ENCODE assay signal across 8 mouse cellular contexts in the genomic region with DNA sequence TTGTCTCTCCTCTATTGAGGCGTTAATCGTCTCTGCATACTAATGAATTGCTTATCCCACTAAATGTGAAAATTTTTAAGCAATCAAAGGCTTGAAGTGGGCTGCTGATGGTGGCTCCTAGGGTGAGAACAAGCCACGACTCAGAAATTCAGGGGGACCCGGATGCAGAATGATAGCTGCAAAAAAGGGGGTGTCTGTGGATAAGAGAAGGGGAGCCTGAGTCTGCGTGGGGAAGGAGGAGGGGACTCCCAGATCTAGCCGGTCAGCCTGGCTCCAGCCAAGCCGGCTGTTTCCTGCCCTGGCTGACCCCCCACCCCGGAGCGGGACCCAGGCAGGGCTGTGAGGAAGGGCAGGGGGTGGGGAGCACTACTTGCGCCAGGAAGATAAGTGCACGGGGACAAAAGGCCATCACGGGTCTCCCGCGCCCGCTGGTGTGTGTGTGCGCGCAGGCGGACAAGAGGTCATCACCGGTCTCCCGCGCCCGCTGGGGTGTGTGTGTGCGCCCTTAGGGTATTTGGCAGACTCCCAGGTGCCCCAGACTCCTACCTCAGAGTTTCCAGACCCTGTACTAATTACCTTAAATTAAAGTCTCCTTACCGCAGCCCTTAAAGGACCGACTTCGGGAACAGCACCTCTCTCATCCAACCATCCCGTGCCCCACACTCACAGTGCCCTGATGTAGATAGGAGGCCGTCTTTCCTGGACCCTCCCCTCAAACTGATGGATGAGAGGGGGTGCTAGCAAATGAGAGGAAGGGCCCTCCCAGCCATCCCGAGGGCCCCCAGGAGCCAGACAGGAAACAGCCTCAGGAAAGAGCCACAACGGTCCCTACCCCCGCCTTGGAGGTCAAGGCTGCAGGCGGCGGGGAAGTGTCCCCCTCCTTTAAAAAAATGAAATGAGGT. TPM values are rescaled to one million over a fixed set of nuclear protein-coding genes. Genes with fewer than 3 reads are reported as not detected.
DNase-seq lines count a peak whose midpoint lies in the region; ATAC-seq and TF ChIP-seq lines count a peak whose summit lies in the region.

No protein-coding gene starts in this region.

- H3K9me3 ChIP-seq in hindbrain, embryonic 13.5 days: no peaks in the 10 kb centered on the region
- no peaks in the 10 kb centered on the region for H3K9me3 ChIP-seq in limb, embryonic 15.5 days
- no peaks in the 10 kb centered on the region for H3K9me3 ChIP-seq in midbrain, postnatal 0 days (ENCODE audit: low read length)

- 0 out of 2 replicates have a peak, but pooled peaks have one; percentile 47 for ATAC-seq in hindbrain, embryonic 13.5 days (ENCODE audit: low FRiP score)
- ATAC-seq in limb, embryonic 15.5 days (ENCODE audit: insufficient number of reproducible peaks, low FRiP score, low TSS enrichment, low read depth): no peak
- ATAC-seq in midbrain, postnatal 0 days (ENCODE audit: low FRiP score): no peak
- no peak for ATAC-seq in monocyte, adult 5-6 weeks (replicated peaks; ENCODE audit: insufficient number of reproducible peaks, low FRiP score, low TSS enrichment, poor library complexity, severe bottlenecking)

- TF ChIP-seq CTCF in midbrain, postnatal 0 days (IDR thresholded peaks at IDR 0.05): no peak

- peaks cover 2% of the 10 kb centered on the region; the same call in 1 of the 2 replicates for H3K4me1 ChIP-seq in brown adipose tissue, adult 24 weeks (ENCODE audit: control insufficient read depth, insufficient read depth, insufficient read length, low read length)
- H3K4me1 ChIP-seq in hindbrain, embryonic 13.5 days (replicated peaks): peaks cover 43% of the 10 kb centered on the region
- peaks cover 51% of the 10 kb centered on the region for H3K4me1 ChIP-seq in limb, embryonic 15.5 days
- peaks cover 11% of the 10 kb centered on the region for H3K4me1 ChIP-seq in midbrain, postnatal 0 days (ENCODE audit: insufficient read depth, low read length)

- H3K36me3 ChIP-seq in hindbrain, embryonic 13.5 days: no peaks in the 10 kb centered on the region
- peaks cover under 1% of the 10 kb centered on the region for H3K36me3 ChIP-seq in limb, embryonic 15.5 days
- no peaks in the 10 kb centered on the region for H3K36me3 ChIP-seq in midbrain, postnatal 0 days (ENCODE audit: insufficient read depth, low read length)

- H3K27ac ChIP-seq in brown adipose tissue, adult 24 weeks (replicated peaks; ENCODE audit: low read depth, low read length): peak overlapping the region; percentile 96
- peak overlapping the region; percentile 32; the same call in 1 of the 2 replicates for H3K27ac ChIP-seq in hindbrain, embryonic 13.5 days
- H3K27ac ChIP-seq in limb, embryonic 15.5 days: peak overlapping the region; percentile 99
- 0 out of 2 replicates have a peak overlapping the region, but pooled peaks have one; percentile 4 for H3K27ac ChIP-seq in midbrain, postnatal 0 days (ENCODE audit: low read depth, low read length)

- H3K4me3 ChIP-seq in brown adipose tissue, adult 24 weeks (ENCODE audit: insufficient read depth, low read depth, low read length): peak overlapping the region; percentile 71
- H3K4me3 ChIP-seq in hindbrain, embryonic 13.5 days: peak overlapping the region; percentile 55
- peak overlapping the region; percentile 86 for H3K4me3 ChIP-seq in limb, embryonic 15.5 days
- peak overlapping the region; percentile 59 for H3K4me3 ChIP-seq in midbrain, postnatal 0 days (ENCODE audit: low read depth, low read length)

- peak overlapping the region; percentile 94 for H3K4me2 ChIP-seq in hindbrain, embryonic 13.5 days
- H3K4me2 ChIP-seq in limb, embryonic 15.5 days: peak overlapping the region; percentile 83
- H3K4me2 ChIP-seq in midbrain, postnatal 0 days (ENCODE audit: low read depth, low read length, poor library complexity, severe bottlenecking): peak overlapping the region; percentile 96

- under 1% methylated on average over 33 of the region's 33 CpGs for WGBS in hindbrain, embryonic 13.5 days
- 2% methylated on average over 33 of the region's 33 CpGs for WGBS in limb, embryonic 15.5 days
- 1% methylated on average over 31 of the region's 33 CpGs for WGBS in midbrain, postnatal 0 days

- peak overlapping the region; percentile 78 for H3K9ac ChIP-seq in hindbrain, embryonic 13.5 days
- peak overlapping the region; percentile 40 for H3K9ac ChIP-seq in limb, embryonic 15.5 days
- peak overlapping the region; percentile 13 for H3K9ac ChIP-seq in midbrain, postnatal 0 days (replicated peaks; ENCODE audit: low read length, poor library complexity, severe bottlenecking)

- H3K27me3 ChIP-seq in hindbrain, embryonic 13.5 days: peaks cover 40% of the 10 kb centered on the region
- H3K27me3 ChIP-seq in limb, embryonic 15.5 days: no peaks in the 10 kb centered on the region
- peaks cover 22% of the 10 kb centered on the region for H3K27me3 ChIP-seq in midbrain, postnatal 0 days (ENCODE audit: insufficient read depth, low read length)

- peak; percentile 35 for DNase-seq in forelimb bud, embryonic 11.5 days (ENCODE audit: low read depth, low spot score)
- DNase-seq in midbrain, postnatal 0 days (ENCODE audit: low spot score): no peak
- DNase-seq in frontal cortex, postnatal 25 days (ENCODE audit: low spot score in 2 of 2): no peak
- no peak for DNase-seq in layer of hippocampus, postnatal 25 days (ENCODE audit: extremely low spot score in 1 of 2, low spot score in 1 of 2)

RNA-seq across cellular contexts. Expression of a gene that starts 1.2 kb away (rescaled TPM):
- polyA plus RNA-seq in brown adipose tissue, adult 24 weeks (2012; ENCODE audit: insufficient read depth, insufficient read length, missing spikeins): 10.3 and 10.4 TPM in 2 replicates
- polyA plus RNA-seq in hindbrain, embryonic 13.5 days (2015; fragmentation: Nextera tagmentation; extraction: Ambion mirVana): 9.2 and 9.4 TPM in 2 replicates
- 61.1 and 68.6 TPM in 2 replicates for polyA plus RNA-seq in limb, embryonic 15.5 days (2015; fragmentation: Nextera tagmentation; extraction: Ambion mirVana)
- 14.0 and 16.0 TPM in 2 replicates for total RNA-seq in midbrain, postnatal 0 days (2014; rRNA removed)
- 4.7 and 4.9 TPM in 2 replicates for polyA plus RNA-seq in midbrain, postnatal 0 days (2015; fragmentation: Nextera tagmentation; extraction: Ambion mirVana)
- not detected in 3 replicates for total RNA-seq in monocyte, adult 5-6 weeks (2017)
- 1 to 10 TPM; 5.1 to 6.3 TPM for total RNA-seq in layer of hippocampus, postnatal 25 days (2021)

RNA-seq across cellular contexts. Expression of a gene that starts 15.3 kb away (rescaled TPM):
- 2.5 and 5.2 TPM in 2 replicates for polyA plus RNA-seq in brown adipose tissue, adult 24 weeks (2012; ENCODE audit: insufficient read depth, insufficient read length, missing spikeins)
- polyA plus RNA-seq in hindbrain, embryonic 13.5 days (2015; fragmentation: Nextera tagmentation; extraction: Ambion mirVana): 25.8 and 27.4 TPM in 2 replicates
- polyA plus RNA-seq in limb, embryonic 15.5 days (2015; fragmentation: Nextera tagmentation; extraction: Ambion mirVana): 13.9 and 14.4 TPM in 2 replicates
- 28.9 and 30.4 TPM in 2 replicates for total RNA-seq in midbrain, postnatal 0 days (2014; rRNA removed)
- 27.0 and 27.8 TPM in 2 replicates for polyA plus RNA-seq in midbrain, postnatal 0 days (2015; fragmentation: Nextera tagmentation; extraction: Ambion mirVana)
- 24.2 to 30.4 TPM (median 25.2 TPM) in 3 replicates for total RNA-seq in monocyte, adult 5-6 weeks (2017)
- total RNA-seq in layer of hippocampus, postnatal 25 days (2021): 10 to 100 TPM; 24.9 to 32.8 TPM

RNA-seq across cellular contexts. Expression of a gene that starts 34.5 kb away (rescaled TPM):
- 13.1 and 20.6 TPM in 2 replicates for polyA plus RNA-seq in brown adipose tissue, adult 24 weeks (2012; ENCODE audit: insufficient read depth, insufficient read length, missing spikeins)
- polyA plus RNA-seq in hindbrain, embryonic 13.5 days (2015; fragmentation: Nextera tagmentation; extraction: Ambion mirVana): 19.2 and 20.0 TPM in 2 replicates
- polyA plus RNA-seq in limb, embryonic 15.5 days (2015; fragmentation: Nextera tagmentation; extraction: Ambion mirVana): 109 and 110 TPM in 2 replicates
- 11.6 and 17.5 TPM in 2 replicates for total RNA-seq in midbrain, postnatal 0 days (2014; rRNA removed)
- 10.3 and 10.9 TPM in 2 replicates for polyA plus RNA-seq in midbrain, postnatal 0 days (2015; fragmentation: Nextera tagmentation; extraction: Ambion mirVana)
- 2.7 to 4.0 TPM (median 3.2 TPM) in 3 replicates for total RNA-seq in monocyte, adult 5-6 weeks (2017)
- 1 to 10 TPM; 4.6 to 6.4 TPM for total RNA-seq in layer of hippocampus, postnatal 25 days (2021)

RNA-seq across cellular contexts. Expression of a gene that starts 41.3 kb away (rescaled TPM):
- polyA plus RNA-seq in brown adipose tissue, adult 24 weeks (2012; ENCODE audit: insufficient read depth, insufficient read length, missing spikeins): 31.0 and 45.4 TPM in 2 replicates
- polyA plus RNA-seq in hindbrain, embryonic 13.5 days (2015; fragmentation: Nextera tagmentation; extraction: Ambion mirVana): 105 and 113 TPM in 2 replicates
- 113 and 117 TPM in 2 replicates for polyA plus RNA-seq in limb, embryonic 15.5 days (2015; fragmentation: Nextera tagmentation; extraction: Ambion mirVana)
- total RNA-seq in midbrain, postnatal 0 days (2014; rRNA removed): 112 and 114 TPM in 2 replicates
- polyA plus RNA-seq in midbrain, postnatal 0 days (2015; fragmentation: Nextera tagmentation; extraction: Ambion mirVana): 53.4 and 56.4 TPM in 2 replicates
- 250 to 289 TPM (median 261 TPM) in 3 replicates for total RNA-seq in monocyte, adult 5-6 weeks (2017)
- 100 to 1,000 TPM; 164 to 213 TPM for total RNA-seq in layer of hippocampus, postnatal 25 days (2021)

RNA-seq across cellular contexts. Expression of a gene that starts 54.3 kb away (rescaled TPM):
- polyA plus RNA-seq in brown adipose tissue, adult 24 weeks (2012; ENCODE audit: insufficient read depth, insufficient read length, missing spikeins): 7.4 and 11.4 TPM in 2 replicates
- 12.9 and 14.1 TPM in 2 replicates for polyA plus RNA-seq in hindbrain, embryonic 13.5 days (2015; fragmentation: Nextera tagmentation; extraction: Ambion mirVana)
- 6.7 and 11.3 TPM in 2 replicates for polyA plus RNA-seq in limb, embryonic 15.5 days (2015; fragmentation: Nextera tagmentation; extraction: Ambion mirVana)
- 24.5 and 29.3 TPM in 2 replicates for total RNA-seq in midbrain, postnatal 0 days (2014; rRNA removed)
- polyA plus RNA-seq in midbrain, postnatal 0 days (2015; fragmentation: Nextera tagmentation; extraction: Ambion mirVana): 35.0 and 41.2 TPM in 2 replicates
- 0.64 to 3.0 TPM (median 1.2 TPM) in 3 replicates for total RNA-seq in monocyte, adult 5-6 weeks (2017)
- 10 to 100 TPM; 14.3 to 16.0 TPM for total RNA-seq in layer of hippocampus, postnatal 25 days (2021)

Comparison
In these comparisons a context has a peak if more than half of its experiments do, and no peak if none do; other contexts are left out.
1. H3K27ac ChIP-seq: peak in every context shown above with its lines; median percentile 99 in limb, embryonic 15.5 days; 96 in brown adipose tissue, adult 24 weeks; 32 in hindbrain, embryonic 13.5 days; 4 in midbrain, postnatal 0 days.
2. H3K9ac ChIP-seq: peak in every context shown above with its lines; median percentile 78 in hindbrain, embryonic 13.5 days; 40 in limb, embryonic 15.5 days; 13 in midbrain, postnatal 0 days.